Mouse (Mus musculus): ENCODE results near the gene Wfdc18. TPM values are rescaled to one million over a fixed set of nuclear protein-coding genes. Genes with fewer than 3 reads are reported as not detected.
A peak's percentile ranks its signal among the peaks of the same experiment; 100 is the strongest.

Gene Wfdc18
- total RNA-seq, 2 experiments from 2014 or later: 0.77 to 0.98 TPM

DNA sequence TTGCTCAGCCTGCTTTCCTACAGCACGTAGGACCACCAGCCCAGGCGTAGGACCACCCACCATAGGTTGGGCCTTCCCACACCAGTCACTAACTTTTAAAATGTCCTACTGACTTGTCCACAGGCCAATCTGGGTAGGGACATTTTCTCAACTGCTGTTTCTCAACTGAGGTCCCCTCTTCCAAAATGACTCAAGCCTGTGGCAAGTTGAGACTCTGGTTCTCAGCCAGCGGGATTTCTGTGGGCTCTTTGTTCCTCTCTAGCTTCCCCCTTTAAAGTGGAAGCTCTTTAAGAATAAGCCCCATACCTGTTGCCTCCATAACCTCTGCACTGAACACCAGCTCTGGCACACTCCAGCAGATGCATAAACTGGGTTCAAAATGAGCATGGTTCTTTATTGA is 34.7 kb downstream of the Wfdc18 start:
- DNase-seq: no peak

- DNase-seq: no peak
Measured at GRCm38 (mm10) chr11:83746152-83746551, 37.3 kb downstream of the Wfdc18 start.

- DNase-seq: no peak
Measured at GRCm38 (mm10) chr11:83746681-83747080, 37.9 kb downstream of the Wfdc18 start, which contains the start of gene Wfdc21. Wfdc21 (plus strand) TSS chr11:83746940.

GRCm38 (mm10) chr11:83747376-83748265 is 38.8 kb downstream of the Wfdc18 start:
- no peak for DNase-seq

GRCm38 (mm10) chr11:83753581-83754181 is 44.9 kb downstream of the Wfdc18 start, which contains the start of gene Heatr6:
Heatr6 (plus strand) TSS chr11:83753696.
- peak; percentile 93 for DNase-seq

GRCm38 (mm10) chr11:83754227-83754626 is 45.4 kb downstream of the Wfdc18 start:
- DNase-seq: no peak

Other genes starting within 250 kb of the Wfdc18 start
- gene Mmp28, start 245.9 kb upstream of the Wfdc18 start, total RNA-seq (2021): 1 to 10 TPM; 7.0 to 7.1 TPM
- gene Taf15, start 235.9 kb upstream of the Wfdc18 start, total RNA-seq (2021): 10 to 100 TPM; 59.2 to 62.8 TPM
- gene Heatr9, start 186.8 kb upstream of the Wfdc18 start, total RNA-seq (2021): not detected
- not detected for gene Ccl5, start 178.5 kb upstream of the Wfdc18 start, total RNA-seq (2021)
- 1 to 10 TPM; 1.1 to 1.5 TPM for gene Ccl9, start 130.4 kb upstream of the Wfdc18 start, total RNA-seq (2021)
- 1 to 10 TPM; 1.7 to 2.1 TPM for gene Ccl6, start 115.9 kb upstream of the Wfdc18 start, total RNA-seq (2021)
- gene Rpl9-ps1, start 63.4 kb upstream of the Wfdc18 start, total RNA-seq (2021): not detected
- gene Ccl3, start 59.7 kb upstream of the Wfdc18 start, total RNA-seq (2021): under 1 TPM in 1 of 2 experiments, not detected in 1; 0.38 TPM
- gene Ccl4, start 46.4 kb upstream of the Wfdc18 start, total RNA-seq (2021): not detected
- not detected for gene Wfdc17, start 5.0 kb upstream of the Wfdc18 start, total RNA-seq (2021)
- not detected for gene Wfdc21, start 37.9 kb downstream of the Wfdc18 start, total RNA-seq (2021)
- gene Heatr6, start 44.7 kb downstream of the Wfdc18 start, total RNA-seq (2021): 1 to 10 TPM; 8.3 to 8.7 TPM
- not detected for gene Hnf1b, start 141.0 kb downstream of the Wfdc18 start, total RNA-seq (2021)
- gene Ddx52, start 233.0 kb downstream of the Wfdc18 start, total RNA-seq (2021): 10 to 100 TPM; 13.4 to 14.0 TPM

Data from heart, postnatal 4 days (tissue).